Mouse (Mus musculus): Measurements from ENCODE around the gene Chrm4. TPM values are rescaled to one million over a fixed set of nuclear protein-coding genes. Genes with fewer than 3 reads are reported as not detected.

Chrm4 gene
- polyA plus RNA-seq, 1 experiment from 2014 or later, result not detected

DNA sequence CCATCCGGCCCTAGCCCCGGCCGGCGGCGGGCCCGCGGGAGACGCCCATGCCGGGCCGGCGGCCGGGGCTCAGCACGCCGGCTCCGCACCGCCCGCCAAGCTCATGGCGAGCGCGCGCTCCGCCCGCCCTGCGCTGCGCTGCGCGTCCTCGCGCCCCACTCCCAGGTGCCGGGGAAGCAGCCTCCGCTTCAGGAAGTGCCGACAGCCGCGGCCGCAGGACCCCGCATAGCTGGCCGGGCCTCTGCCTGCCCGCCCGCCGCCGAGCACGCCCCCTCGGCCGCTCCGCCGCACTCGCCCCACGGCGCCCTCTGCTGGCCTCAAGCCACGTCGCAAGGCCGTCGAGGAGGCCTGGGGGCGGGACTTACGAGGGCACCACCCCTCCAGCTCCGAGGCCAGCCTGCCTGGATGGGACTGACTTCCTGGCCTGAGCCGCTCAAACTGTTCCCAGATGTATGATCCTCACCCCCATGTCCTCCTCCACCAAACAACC, 36.4 kb downstream of the Chrm4 start:
- Histone ChIP-seq H3K9me3 (ENCODE audit: control insufficient read depth, low read length) (no peaks in the 10 kb centered on the region), H3K36me3 (ENCODE audit: control insufficient read depth, insufficient read depth, low read length) (no peaks in the 10 kb centered on the region; the same call in 1 of the 2 replicates), H3K9ac (ENCODE audit: low read depth, low read length) (peak overlapping the region; percentile 92), H3K27me3 (ENCODE audit: control insufficient read depth, insufficient read depth, low read length) (no peaks in the 10 kb centered on the region; the same call in 1 of the 2 replicates), H3K4me2 (replicated peaks; ENCODE audit: low read depth, low read length) (peak overlapping the region; percentile 85), H3K27ac (ENCODE audit: low read depth, low read length) (peak overlapping the region; percentile 57; the same call in 1 of the 2 replicates), H3K4me3 (ENCODE audit: low read length) (peak overlapping the region; percentile 90), H3K4me1 (ENCODE audit: control insufficient read depth, insufficient read depth, low read length) (peaks cover 20% of the 10 kb centered on the region)
- ATAC-seq (ENCODE audit: low FRiP score, low TSS enrichment), result peak; percentile 94
- under 1% methylated on average over 51 of the region's 57 CpGs for WGBS

GRCm38 (mm10) chr2:91964610-91965204, 37.7 kb downstream of the Chrm4 start:
- no peak for ATAC-seq (ENCODE audit: low FRiP score, low TSS enrichment)
- Histone ChIP-seq H3K9ac (ENCODE audit: low read depth, low read length) (peak overlapping the region; percentile 43; the same call in 1 of the 2 replicates), H3K4me1 (ENCODE audit: control insufficient read depth, insufficient read depth, low read length) (peaks cover 20% of the 10 kb centered on the region), H3K36me3 (ENCODE audit: control insufficient read depth, insufficient read depth, low read length) (no peaks in the 10 kb centered on the region; the same call in 1 of the 2 replicates), H3K27me3 (ENCODE audit: control insufficient read depth, insufficient read depth, low read length) (no peaks in the 10 kb centered on the region; the same call in 1 of the 2 replicates), H3K9me3 (ENCODE audit: control insufficient read depth, low read length) (no peaks in the 10 kb centered on the region), H3K27ac (ENCODE audit: low read depth, low read length) (peak overlapping the region; percentile 49; the same call in 1 of the 2 replicates), H3K4me2 (replicated peaks; ENCODE audit: low read depth, low read length) (peak overlapping the region; percentile 35), H3K4me3 (ENCODE audit: low read length) (peak overlapping the region; percentile 90; the same call in 1 of the 2 replicates)
- 80% methylated on average over 3 of the region's 3 CpGs for WGBS

GRCm38 (mm10) chr2:91965417-91965816, 38.4 kb downstream of the Chrm4 start:
- Histone ChIP-seq H3K9ac (ENCODE audit: low read depth, low read length) (peak overlapping the region; percentile 43), H3K9me3 (ENCODE audit: control insufficient read depth, low read length) (no peaks in the 10 kb centered on the region), H3K27me3 (ENCODE audit: control insufficient read depth, insufficient read depth, low read length) (no peaks in the 10 kb centered on the region; the same call in 1 of the 2 replicates), H3K4me3 (ENCODE audit: low read length) (peak overlapping the region; percentile 24; the same call in 1 of the 2 replicates), H3K4me2 (replicated peaks; ENCODE audit: low read depth, low read length) (peak overlapping the region; percentile 35), H3K4me1 (ENCODE audit: control insufficient read depth, insufficient read depth, low read length) (peaks cover 20% of the 10 kb centered on the region), H3K36me3 (ENCODE audit: control insufficient read depth, insufficient read depth, low read length) (no peaks in the 10 kb centered on the region; the same call in 1 of the 2 replicates), H3K27ac (ENCODE audit: low read depth, low read length) (peak overlapping the region; percentile 49)
- no peak for ATAC-seq (ENCODE audit: low FRiP score, low TSS enrichment)
- 11% methylated on average over 20 of the region's 20 CpGs for WGBS

- Histone ChIP-seq H3K4me3 (ENCODE audit: low read length) (no peak overlapping the region), H3K9ac (ENCODE audit: low read depth, low read length) (no peak overlapping the region), H3K9me3 (ENCODE audit: control insufficient read depth, low read length) (no peaks in the 10 kb centered on the region), H3K27ac (ENCODE audit: low read depth, low read length) (no peak overlapping the region), H3K27me3 (ENCODE audit: control insufficient read depth, insufficient read depth, low read length) (no peaks in the 10 kb centered on the region; the same call in 1 of the 2 replicates), H3K4me2 (replicated peaks; ENCODE audit: low read depth, low read length) (no peak overlapping the region), H3K4me1 (ENCODE audit: control insufficient read depth, insufficient read depth, low read length) (peaks cover 26% of the 10 kb centered on the region), H3K36me3 (ENCODE audit: control insufficient read depth, insufficient read depth, low read length) (no peaks in the 10 kb centered on the region; the same call in 1 of the 2 replicates)
- no peak for ATAC-seq (ENCODE audit: low FRiP score, low TSS enrichment)
- WGBS, result 85% methylated on average over 5 of the region's 5 CpGs
Measured at GRCm38 (mm10) chr2:91966367-91966766, 39.3 kb downstream of the Chrm4 start.

- H3K36me3 ChIP-seq (ENCODE audit: control insufficient read depth, insufficient read depth, low read length), result no peaks in the 10 kb centered on the region
- no peak overlapping the region for H3K4me2 ChIP-seq (replicated peaks; ENCODE audit: low read depth, low read length)
- H3K9me3 ChIP-seq (ENCODE audit: control insufficient read depth, low read length), result no peaks in the 10 kb centered on the region
- H3K9ac ChIP-seq (ENCODE audit: low read depth, low read length), result no peak overlapping the region
- H3K4me1 ChIP-seq (ENCODE audit: control insufficient read depth, insufficient read depth, low read length), result peaks cover 24% of the 10 kb centered on the region
- no peak for ATAC-seq (ENCODE audit: low FRiP score, low TSS enrichment)
- no peak overlapping the region for H3K4me3 ChIP-seq (ENCODE audit: low read length)
- peak overlapping the region; percentile 74; the same call in 1 of the 2 replicates for H3K27ac ChIP-seq (ENCODE audit: low read depth, low read length)
- H3K27me3 ChIP-seq (ENCODE audit: control insufficient read depth, insufficient read depth, low read length), result no peaks in the 10 kb centered on the region; the same call in 1 of the 2 replicates
- 54% methylated on average over 11 of the region's 11 CpGs for WGBS
Measured at GRCm38 (mm10) chr2:91967962-91968361, 40.9 kb downstream of the Chrm4 start.

DNA sequence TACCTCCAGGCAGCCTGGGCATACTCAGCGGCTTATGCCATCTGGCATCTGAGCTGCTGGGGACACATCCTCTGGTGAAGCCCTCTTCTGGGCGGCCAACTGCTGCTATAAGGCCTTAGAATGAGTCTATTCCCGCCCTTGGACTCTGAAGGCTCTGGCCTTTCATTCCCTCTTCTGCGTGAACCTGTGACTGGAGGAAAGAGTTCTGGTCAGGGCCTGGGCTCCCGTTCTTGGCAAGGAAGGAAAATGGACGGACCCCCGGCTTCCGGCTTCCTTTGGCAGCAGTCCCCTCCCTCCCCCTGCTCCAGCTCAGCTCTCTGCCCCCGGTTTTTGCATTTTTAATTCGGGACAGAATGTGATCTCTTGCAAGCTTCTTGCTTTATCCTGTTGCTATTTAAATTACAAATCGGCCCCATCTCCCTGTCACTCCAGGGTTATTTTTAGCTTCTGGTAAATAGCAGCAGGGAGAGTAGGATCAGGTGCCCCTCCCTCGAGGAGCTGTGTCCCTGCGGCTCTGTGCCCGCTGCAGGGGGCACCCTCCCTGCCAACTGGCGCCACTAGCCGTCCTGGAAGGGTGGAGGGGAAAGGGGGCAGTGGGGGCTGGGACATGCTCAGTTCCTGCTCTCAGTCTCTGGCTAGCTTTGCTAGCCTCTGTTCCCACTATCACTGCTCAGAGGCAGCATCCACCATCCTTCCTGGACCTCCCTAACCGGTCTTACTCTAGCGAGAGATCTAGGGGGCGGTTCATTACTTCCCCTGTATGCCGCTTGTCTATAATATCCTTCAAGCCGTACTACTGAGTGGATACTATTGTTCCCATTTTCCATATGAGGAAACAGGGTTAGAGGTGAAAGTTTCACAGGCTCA, 44.4 kb downstream of the Chrm4 start:
- WGBS, result 22% methylated on average over 21 of the region's 21 CpGs
- H3K9me3 ChIP-seq (ENCODE audit: control insufficient read depth, low read length), result no peaks in the 10 kb centered on the region
- peak; percentile 34; the same call in 1 of the 2 replicates for ATAC-seq (ENCODE audit: low FRiP score, low TSS enrichment)
- H3K36me3 ChIP-seq (ENCODE audit: control insufficient read depth, insufficient read depth, low read length), result no peaks in the 10 kb centered on the region
- no peak overlapping the region for H3K9ac ChIP-seq (ENCODE audit: low read depth, low read length)
- H3K27me3 ChIP-seq (ENCODE audit: control insufficient read depth, insufficient read depth, low read length), result peaks cover 28% of the 10 kb centered on the region
- H3K4me3 ChIP-seq (ENCODE audit: low read length), result no peak overlapping the region
- H3K27ac ChIP-seq (ENCODE audit: low read depth, low read length), result peak overlapping the region; percentile 71
- H3K4me1 ChIP-seq (ENCODE audit: control insufficient read depth, insufficient read depth, low read length), result peaks cover 25% of the 10 kb centered on the region
- 0 out of 2 replicates have a peak overlapping the region, but pooled peaks have one; percentile 25 for H3K4me2 ChIP-seq (replicated peaks; ENCODE audit: low read depth, low read length)

DNA sequence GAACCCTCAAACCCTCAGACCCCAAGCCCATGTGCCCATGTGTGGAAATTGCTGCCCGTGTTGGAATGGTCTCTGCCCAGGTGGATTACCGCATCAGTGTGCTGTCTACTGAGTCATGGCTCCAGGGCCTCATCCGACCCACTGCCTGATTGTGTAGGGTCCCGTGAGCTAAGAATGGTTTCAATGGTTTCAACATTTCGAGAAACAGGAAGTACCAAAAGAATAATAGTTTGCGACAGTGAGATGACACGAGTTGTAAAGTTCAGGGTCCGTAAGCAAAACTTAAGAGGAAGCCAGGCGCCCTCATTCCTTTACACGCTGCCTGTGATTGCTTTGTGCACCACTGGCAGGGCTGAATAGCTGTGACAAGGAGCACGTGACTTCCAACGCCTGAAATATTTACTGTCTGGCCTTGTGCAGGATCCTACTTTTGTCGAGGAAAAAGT, 45.1 kb downstream of the Chrm4 start:
- peak overlapping the region; percentile 71 for H3K27ac ChIP-seq (ENCODE audit: low read depth, low read length)
- 24% methylated on average over 13 of the region's 13 CpGs for WGBS
- peak overlapping the region; percentile 3; the same call in 1 of the 2 replicates for H3K4me2 ChIP-seq (replicated peaks; ENCODE audit: low read depth, low read length)
- peaks cover 35% of the 10 kb centered on the region for H3K27me3 ChIP-seq (ENCODE audit: control insufficient read depth, insufficient read depth, low read length)
- peaks cover 25% of the 10 kb centered on the region for H3K4me1 ChIP-seq (ENCODE audit: control insufficient read depth, insufficient read depth, low read length)
- no peaks in the 10 kb centered on the region for H3K9me3 ChIP-seq (ENCODE audit: control insufficient read depth, low read length)
- no peak overlapping the region for H3K9ac ChIP-seq (ENCODE audit: low read depth, low read length)
- no peak overlapping the region for H3K4me3 ChIP-seq (ENCODE audit: low read length)
- no peak for ATAC-seq (ENCODE audit: low FRiP score, low TSS enrichment)
- no peaks in the 10 kb centered on the region for H3K36me3 ChIP-seq (ENCODE audit: control insufficient read depth, insufficient read depth, low read length)

- peaks cover 36% of the 10 kb centered on the region for H3K27me3 ChIP-seq (ENCODE audit: control insufficient read depth, insufficient read depth, low read length)
- no peak overlapping the region for H3K4me2 ChIP-seq (replicated peaks; ENCODE audit: low read depth, low read length)
- no peaks in the 10 kb centered on the region for H3K9me3 ChIP-seq (ENCODE audit: control insufficient read depth, low read length)
- WGBS, result 48% methylated on average over 7 of the region's 7 CpGs
- H3K36me3 ChIP-seq (ENCODE audit: control insufficient read depth, insufficient read depth, low read length), result no peaks in the 10 kb centered on the region
- H3K27ac ChIP-seq (ENCODE audit: low read depth, low read length), result no peak overlapping the region
- H3K4me3 ChIP-seq (ENCODE audit: low read length), result no peak overlapping the region
- H3K4me1 ChIP-seq (ENCODE audit: control insufficient read depth, insufficient read depth, low read length), result peaks cover 34% of the 10 kb centered on the region
- H3K9ac ChIP-seq (ENCODE audit: low read depth, low read length), result no peak overlapping the region
- ATAC-seq (ENCODE audit: low FRiP score, low TSS enrichment), result no peak
Measured at GRCm38 (mm10) chr2:91973416-91974135, 46.5 kb downstream of the Chrm4 start.
